Mouse (Mus musculus) liver, adult 2 months (tissue): ENCODE data around the gene Zbtb33.

Experiments
- CTCF ChIP-seq: fragments of 200-500 bp; IDR thresholded peaks from 2 replicates; pipeline ENCODE4 v1.5.1; 2011; ENCODE audit warnings: low read depth, low read length, control low read depth
- POLR2A ChIP-seq: fragments of 200-500 bp; IDR thresholded peaks from 2 replicates; pipeline ENCODE4 v1.6.1; 2011; ENCODE audit warnings: low read length, control low read depth; ENCODE audit not compliant: insufficient read depth; ENCODE audit errors: extremely low read depth

DNA sequence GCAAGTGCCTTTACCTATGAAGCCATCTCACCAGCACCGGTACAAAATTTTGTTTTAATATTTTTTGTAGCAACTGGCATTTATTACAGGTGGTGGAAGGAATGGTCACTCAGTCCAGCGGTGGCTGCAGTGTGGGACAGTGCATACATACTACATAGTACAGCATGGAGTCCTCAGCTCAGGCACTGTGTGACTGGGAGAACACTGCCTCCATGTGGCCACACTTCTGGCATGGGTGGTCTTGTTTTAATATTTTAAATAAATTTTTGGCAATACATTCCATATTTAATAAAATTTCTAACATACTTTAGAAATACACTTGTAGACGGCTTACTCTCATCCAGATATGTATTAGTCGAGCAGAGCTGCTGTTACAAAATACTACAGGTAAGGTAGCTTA is 23.0 kb upstream of the Zbtb33 start:
- TF ChIP-seq POLR2A (no peak), CTCF (no peak)
